Mouse (Mus musculus) kidney, postnatal 14 days (tissue): Measurements from ENCODE around the gene B3gnt7.
"Not testable (repeated sequence)": the region's sequence is repeated elsewhere in the genome, so short reads cannot be mapped to it uniquely, and the experiment has no call there.

Experiments used
- DNase-seq: peaks from one replicate; pipeline ENCODE4 v3.0.0; 2022; ENCODE audit warnings: mixed read lengths

B3gnt7 gene

DNA sequence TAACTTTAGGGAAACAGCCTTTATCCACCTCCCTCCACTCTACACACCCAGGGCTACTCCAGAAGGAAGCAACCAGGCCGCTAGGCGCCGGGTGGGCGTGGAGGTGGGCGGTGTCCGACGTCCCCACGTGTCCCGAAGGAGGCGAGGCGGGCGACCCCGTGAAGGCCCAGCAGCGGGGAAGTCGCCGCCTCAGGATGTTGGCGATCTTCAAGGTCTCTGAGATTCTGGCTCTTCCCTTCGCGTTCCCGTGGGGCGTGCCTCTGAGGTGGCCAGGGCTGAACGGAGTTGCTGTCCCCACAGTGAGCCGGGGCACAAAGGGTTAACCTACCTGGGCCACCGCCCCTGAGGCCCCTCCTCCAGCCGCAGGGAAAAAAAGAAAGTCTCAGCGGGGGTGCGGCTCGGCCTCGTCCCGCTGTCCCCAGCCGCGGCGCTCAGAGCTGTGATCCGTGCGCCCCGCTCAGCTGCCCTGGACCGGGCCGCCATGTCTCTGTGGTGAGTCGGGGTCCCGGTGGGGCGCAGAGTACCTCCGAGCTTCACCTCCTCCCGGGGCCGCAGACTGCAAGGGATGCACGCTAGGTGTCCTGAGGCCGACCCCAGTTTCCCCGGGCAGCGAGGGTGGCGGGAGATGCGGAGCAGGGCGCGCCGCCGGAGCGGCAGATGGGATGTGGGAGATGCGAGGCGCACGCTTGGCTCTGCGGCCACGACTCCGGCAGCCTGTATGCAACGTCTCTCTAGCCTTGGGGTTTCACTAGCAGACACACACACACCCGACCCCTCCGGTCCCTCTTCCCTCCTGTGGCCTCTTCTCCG, 636 bp downstream of the B3gnt7 start:
- DNase-seq: peak; percentile 87

DNA sequence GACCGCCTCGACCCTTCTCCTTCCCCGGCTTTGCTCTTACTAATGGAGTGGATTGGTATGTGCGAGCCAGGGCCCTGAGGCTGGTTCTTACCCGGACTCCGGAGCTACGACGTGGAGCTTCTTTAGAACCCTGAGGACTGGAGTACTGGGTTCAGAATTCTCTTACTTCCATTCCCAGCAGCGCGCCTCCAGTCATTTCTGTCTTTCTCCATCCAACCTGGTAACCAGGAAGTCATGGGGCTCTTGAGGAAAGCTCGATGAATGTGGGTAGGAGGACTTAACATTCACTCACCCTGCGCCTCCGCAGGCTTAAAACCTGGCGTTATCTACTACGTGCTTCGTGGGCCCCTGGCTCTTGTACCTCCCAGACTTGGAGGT, 1.2 kb downstream of the B3gnt7 start:
- no peak for DNase-seq

DNA sequence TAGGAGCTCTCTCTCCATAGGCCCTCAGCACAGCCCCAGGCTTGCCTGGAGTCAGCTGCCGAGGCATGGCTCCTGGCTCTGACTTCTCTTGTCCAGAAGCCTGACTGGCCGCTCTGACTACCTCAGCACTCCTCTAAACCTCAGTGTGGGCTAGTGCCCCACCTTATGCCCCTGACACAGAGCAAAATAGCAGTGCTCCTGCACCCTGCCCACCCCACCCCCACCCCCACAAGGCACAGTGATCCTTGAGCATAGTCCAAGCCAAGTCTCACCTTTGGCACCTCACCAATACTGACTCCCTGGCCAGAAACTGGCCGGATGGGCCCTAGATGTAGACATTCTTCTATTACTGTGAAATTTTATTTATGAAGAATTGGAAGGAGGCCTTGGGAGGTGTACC, 4.1 kb downstream of the B3gnt7 start:
- peak; percentile 70 for DNase-seq

DNA sequence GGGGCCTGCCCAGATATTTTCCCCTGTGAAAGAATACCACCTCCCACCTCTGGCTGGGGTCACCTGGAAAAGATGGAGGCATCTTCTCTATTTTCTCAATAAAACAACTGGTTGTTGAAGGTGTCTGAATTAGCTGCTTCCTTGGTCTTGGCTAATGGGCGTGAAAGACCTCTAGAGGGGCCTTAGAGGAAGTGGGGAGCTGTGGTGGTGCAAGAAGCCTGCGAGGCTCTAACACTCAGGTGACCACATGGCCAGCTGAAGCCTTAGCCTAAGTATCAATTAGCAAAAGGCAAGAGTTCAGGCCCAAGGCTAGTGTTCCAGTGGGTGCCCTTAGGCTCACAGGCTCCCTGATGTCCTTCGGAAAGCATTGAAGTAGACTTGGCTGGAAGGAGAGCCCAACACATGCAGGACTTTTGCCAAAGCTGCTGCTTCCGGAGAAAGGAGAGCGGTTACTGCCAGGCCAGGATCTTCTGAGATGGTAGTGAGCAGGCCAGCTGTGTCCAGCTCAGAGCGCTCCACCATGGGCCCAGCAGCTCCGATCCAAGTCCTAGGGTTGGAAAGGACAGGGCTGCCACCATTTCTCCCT, 4.6 kb downstream of the B3gnt7 start:
- DNase-seq: no peak

DNA sequence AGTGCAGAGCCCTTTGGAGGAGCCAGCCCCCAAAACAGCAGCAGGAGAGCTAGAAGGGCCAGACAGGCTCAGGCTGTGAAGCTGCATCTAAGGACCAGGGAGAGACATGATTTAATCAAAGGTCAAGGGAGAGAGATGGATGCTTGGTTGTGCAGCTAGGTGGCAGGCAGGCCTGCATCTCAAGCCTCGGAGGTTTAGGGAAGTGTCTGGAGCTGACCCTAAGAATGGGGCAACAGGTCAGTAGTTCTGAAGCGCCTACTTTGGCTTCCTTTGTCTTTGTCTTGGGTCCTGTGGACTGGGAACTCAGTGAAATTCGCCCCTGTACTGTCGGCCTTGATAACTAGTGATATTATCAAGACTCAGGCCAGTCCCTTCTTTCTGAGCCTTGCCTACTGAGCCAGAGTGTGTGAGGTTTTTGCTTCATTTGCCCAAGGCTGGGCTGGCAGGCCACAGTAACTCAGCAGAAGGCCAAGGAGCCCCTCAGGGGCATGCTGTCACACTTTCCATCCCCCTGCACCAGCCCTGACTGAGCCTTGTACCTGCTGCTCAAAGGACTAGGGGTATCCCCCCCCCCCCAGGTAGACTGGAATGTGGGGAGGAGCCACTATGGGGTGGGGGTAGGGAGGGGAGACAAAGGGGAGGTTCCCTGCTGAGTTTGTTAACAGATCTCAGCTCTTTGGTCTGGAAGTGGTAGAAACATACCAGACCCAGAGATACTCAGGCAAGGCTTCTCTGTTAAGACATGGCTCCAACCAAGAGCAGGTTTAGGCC, 5.4 kb downstream of the B3gnt7 start:
- DNase-seq: no peak

DNA sequence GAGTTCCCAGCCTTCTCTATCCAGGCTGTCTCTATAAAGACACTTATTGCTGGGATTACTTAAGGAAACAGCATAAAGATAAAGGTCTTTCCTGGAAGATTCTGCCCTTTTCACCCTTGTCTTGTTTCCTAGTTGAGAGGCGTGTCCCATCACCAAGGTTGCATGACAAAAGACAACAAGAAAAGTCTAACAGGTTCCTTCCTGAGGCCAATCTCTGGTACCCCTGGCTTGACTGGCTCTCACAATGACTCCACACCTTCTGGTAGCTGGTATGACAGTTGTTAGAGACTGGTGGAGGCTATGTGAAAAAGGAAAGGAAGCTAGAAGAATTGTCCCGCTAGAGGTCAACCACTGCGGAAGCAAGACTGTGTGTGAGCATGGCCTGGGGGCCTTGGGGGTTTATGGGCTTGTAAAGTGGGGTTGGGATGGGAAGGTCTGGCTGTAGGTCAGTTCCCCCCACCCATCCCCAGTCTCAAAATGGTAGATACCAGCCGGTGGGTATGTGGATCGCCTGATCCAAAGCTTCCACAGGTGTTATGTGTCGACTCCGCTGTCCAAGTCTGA, 6.7 kb downstream of the B3gnt7 start:
- no peak for DNase-seq

DNA sequence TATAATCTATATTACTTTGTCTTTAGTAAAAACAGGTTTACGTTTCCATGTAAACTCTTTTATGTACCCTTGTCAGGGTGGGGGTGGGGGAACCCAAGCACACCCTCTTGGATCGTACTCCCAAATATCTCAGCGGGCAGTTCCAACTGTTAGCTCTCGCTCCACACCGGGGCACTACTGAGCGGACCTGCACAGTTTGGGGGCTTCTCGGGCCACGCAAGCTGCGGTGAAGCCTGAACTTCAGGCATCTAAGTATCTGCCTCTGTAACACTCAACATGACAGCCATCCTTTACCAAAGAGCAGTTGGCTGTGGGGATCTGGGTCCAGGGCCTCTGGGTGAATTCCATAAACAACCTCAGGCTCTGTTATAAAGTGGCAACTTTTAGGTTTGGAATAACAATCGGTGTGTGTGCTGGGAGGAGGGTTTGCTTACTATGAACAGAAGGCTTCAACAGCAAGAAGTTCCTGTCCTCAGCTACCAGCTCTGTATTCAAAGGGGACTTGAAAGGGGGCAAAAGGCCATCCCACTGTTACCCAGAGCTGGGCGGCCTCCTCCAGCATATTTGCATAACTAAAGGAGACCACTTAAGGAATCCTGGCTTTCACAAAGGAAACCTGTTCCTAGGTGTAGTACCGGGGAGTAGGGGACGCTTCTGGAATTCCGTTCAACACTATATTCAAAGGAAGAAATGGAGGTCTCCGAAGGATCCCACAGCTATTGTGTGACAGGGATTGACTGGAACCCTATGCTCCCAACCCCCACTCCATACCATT, 8.1 kb downstream of the B3gnt7 start:
- no peak for DNase-seq

DNA sequence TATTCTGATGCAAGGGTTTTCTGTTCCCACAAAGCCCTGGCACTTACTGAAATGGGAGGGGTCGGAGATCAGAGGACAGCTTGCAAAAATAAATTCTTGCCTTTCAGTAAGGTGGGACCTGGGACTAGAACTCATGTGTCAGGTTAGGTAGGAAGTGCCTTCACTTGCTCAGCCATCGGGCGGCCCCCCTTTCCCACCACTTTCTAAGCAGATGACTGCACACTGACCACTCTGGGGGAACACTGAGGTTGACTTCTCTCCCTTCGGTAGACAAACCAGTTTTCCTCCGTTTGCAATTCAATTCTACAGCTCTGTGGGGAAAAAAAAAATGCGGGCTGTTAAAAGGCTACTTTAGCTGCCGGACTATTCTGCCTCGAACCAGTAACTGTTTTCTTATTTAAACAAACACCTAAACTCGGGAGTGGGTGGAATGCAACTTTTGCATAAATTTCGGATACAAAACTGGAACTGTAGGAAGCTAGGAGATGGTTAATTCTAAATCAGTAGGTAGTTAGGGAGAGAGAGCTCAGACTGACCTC, 8.9 kb downstream of the B3gnt7 start:
- DNase-seq: peak; percentile 54

DNA sequence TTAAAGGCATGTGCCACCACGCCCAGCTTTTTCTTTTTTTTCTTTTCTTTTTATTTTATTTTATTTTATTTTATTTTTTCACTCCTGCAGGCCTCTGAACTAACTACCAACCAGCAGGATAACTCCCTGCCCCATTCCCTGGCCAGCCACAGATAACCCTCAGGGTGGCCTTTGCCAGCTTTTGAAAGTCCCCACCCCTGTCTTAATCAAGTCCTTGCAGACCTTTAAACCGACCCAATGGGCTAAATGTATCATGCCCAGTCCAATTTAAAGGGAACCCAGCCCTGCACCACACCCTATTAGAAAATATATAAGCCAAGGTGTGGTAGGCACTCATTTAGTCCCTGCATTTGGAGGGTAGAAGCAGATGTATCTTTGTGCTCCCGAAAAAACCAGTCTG, 9.6 kb downstream of the B3gnt7 start:
- no peak for DNase-seq

DNA sequence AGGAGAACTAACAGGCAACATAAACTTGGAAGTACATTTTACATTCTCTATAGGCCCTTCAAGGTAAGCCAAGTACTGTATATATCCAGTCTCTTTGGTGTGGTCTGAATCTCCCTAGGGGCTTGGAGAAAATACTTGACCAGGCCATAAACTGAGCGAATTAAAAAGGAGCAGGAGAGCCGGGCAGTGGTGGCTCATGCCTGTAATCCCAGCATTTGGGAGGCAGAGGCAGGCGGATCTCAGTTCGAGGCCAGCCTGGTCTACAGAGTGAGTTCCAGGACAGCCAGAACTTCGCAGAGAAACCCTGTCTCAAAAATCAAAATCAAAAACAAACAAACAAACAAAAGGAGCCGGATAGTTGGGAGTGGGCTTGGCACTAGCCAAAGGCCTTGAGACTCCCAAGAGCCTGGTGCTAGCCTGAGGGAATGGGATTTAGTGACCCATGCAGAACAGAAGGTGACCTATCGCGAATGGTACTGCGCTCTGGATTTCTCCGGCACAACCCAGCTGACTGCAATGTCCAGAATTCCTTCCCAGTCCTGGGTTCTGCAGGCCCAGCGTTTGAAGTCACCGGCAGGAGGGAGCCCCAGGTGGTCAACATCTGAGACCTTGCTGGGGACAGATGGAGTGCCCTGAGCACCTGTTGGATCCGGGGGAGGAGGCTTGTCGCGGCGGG, 10.6 kb downstream of the B3gnt7 start:
- peak; percentile 39 for DNase-seq

DNA sequence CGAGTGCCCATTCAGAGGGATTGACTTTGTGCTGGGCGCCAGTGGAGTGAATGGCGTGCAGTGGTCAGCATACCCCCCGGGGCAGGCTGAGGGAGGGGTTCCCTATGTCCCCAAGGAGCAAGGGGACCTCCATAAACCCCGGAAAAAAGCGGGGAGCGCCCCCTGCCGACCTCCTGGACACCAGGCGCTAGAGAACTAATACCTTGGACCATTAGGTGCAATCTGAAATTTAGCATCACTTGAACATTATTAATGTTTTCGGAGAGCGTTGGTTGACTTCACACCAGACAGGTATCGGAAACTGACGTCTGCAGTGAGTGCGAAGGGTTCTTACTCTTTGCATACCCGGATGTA, 11.1 kb downstream of the B3gnt7 start:
- DNase-seq: peak; percentile 44

DNA sequence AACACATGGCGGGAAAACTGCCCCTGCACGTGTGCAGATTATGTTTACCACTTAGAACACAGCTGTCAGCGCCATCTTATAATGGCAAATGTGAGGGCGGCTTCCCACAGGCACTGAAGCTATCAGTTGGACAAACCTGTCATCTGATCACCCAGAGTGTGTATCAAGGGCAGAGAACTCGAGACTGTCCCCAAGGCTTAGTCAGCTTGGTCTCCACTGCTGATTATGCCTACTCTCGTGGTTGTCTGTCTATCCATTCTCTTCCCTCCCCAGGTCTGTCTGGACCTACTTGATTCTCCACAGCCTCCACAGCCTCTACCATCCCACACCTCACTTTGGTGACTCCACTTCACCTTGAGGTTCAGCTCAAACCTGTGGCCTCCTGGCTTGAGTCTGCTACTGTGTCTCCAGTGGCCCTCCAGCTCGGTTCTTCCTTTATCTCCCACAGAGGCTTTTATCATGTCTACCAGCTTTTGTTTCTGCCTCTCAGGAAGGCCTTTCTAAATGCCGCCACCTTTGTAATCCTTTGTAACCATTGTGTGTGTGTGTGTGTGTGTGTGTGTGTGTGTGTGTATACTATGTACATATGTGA, 18.3 kb downstream of the B3gnt7 start:
- no peak for DNase-seq

DNA sequence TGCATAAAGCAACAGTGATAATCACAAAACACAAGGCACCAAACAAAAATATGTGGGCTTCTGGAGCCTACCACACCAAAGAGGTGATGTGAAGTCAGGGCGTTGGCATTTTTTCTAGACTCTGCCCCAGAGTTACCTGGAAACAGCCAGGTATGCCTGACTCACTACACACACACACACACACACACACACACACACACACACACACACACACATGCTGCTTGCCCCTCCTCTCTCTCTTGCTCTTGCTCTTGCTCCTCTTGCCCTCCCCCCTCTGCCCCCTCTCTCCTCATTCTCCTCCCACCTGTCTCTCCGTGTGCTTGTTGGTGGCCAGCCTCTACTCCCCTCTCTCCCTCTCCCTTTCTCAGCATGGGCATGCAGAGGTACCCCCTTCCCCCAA, 33.7 kb downstream of the B3gnt7 start:
- DNase-seq: no peak

DNA sequence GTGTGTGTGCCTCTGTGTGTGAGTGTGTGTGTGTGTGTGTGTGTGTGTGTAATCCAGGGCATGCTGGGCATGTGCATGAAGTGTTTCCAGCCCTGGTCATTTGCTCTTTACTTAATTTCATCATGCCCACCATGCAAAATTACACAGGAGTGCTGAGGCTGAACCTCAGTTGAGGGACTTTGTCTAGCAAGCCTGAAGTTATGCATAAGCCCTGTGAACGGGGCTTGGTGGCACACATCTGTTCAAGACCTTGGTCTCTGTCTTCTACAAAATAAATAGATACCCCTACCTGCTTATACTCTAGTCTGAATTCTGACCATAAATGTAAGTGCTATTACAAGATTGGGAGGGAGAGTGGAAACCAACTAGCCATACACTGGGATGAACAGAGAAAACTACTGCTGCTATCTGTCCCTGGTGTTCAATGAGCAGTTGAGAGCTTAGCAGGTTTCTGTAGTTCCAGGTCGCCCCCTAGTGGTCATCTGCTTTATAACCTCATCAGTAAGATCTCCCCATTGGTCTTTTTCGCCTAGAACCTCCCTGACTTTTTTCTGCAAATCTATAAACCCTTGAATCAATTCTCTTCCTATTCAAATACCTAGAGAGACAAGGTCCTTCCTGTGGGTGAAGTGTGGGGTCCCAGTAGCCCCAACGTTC, 36.7 kb downstream of the B3gnt7 start:
- peak; percentile 87 for DNase-seq

DNA sequence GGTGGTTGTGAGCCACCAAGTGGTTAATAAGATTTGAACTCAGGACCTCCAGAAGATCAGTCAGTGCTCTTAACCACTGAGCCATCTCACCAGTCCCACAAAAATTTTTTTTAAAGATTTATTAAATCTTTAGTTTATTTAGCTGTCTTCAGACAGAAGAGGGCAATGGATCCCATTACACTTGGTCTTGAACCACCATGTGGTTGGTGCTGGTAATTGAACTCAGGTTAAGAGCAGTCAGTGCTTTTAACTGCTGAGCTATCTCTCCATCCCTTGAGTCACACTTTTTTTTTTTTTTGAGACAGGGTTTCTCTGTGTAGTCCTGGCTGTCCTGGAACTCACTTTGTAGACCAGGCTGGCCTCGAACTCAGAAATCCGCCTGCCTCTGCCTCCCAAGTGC, 38.5 kb downstream of the B3gnt7 start:
- not testable (repeated sequence) for DNase-seq

DNA sequence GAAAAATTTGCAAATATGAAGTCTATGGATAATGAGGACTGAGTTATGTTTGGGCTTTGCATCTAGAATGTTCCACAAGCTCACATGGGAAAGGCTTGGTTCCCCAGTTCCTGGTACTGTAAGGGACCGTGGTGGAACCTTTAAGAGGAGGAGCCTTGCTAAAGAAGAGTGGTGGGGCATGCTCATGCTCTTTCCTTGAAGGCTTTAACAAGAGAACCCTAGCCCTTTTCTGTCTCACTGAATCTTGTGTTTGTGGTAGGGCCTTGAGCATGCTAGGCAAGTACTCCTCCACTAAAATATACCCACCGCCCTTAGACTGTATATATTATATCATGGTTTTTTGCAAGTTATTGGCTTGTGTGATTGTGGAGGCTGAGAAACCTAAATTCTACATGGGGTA, 39.7 kb downstream of the B3gnt7 start:
- DNase-seq: no peak

DNA sequence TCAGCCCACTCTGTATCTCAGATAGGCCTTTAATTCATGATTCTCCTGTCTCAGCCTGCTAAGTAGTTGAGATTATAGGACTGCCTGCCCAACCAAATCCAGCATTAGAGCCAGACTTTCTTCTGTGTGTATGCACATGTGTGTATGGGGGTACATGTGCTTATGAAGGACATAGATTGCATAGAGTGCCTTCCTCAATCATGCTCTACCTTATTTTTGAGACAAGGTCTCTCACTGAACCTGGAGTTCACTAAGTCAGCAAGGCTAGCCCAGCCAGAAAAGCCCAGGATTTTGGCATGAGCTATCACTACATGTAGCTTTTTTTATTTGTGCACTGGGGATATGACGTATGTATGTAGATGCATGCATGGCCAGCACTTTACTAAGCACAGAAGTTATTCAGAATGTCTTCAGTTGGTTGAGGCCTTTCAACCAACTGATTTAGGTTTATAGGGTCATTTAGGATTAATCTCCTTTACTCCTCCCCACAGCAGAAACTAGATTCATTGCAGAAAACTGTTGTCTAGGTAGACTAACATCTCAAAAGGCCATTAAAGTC, 40.5 kb downstream of the B3gnt7 start:
- DNase-seq: no peak

DNA sequence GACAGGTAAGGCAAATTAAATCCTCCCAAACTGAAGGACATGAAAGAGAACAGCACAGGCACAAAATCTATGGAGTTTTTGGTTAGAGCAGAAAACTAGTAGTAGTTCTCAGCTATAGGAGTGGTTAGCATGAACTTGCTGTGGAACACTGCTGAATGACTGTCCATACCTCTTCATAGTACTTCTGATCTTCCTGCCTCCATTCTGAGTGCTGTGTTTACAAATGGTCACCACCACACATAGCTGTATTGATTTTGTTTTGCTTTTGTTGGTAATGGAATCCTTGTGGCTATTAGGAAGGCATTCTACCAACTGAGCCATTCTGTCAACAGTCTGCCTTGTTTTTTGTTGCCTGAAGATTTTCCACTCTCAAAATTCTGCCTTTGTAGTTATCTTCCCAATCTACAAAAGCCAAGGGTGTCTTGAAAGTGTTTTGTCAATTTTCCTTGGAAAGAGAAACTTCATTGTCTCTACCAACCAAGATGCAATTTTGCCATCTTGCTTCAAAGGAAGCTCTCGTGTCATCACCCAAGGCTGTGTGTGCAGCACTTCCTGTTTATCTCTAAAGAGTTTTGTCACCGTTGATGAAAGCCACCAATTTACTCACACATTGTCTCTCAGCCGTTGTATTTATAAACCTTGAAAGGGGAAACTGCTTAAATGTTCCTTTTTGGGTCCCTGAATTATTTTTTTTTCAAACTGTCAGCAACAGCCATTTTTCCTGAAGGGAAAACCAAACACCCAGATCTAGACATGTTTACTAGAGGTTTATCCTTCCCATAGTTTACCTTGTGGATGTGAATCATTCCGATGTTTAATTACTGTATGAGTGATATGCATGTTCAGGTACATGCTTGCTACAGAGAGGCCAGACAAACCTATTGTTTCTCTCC, 41.6 kb downstream of the B3gnt7 start:
- DNase-seq: no peak

DNA sequence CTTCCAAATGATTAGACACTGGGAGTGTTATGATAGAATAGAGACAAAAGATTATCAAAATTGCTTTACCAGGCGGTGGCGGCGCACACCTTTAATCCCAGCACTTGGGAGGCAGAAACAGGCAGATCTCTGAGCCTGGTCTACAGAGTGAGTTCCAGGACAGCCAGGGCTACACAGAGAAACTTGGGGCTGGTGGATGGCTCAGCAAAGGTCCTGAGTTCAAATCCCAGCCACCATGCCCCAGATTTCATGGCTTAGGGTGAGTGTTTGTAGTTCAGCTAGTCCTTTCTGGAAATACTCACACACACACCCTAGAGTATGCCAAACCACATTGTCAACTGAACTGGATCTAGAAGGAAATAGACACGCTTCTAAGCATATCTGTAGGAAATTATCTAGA, 42.4 kb downstream of the B3gnt7 start:
- no peak for DNase-seq

DNA sequence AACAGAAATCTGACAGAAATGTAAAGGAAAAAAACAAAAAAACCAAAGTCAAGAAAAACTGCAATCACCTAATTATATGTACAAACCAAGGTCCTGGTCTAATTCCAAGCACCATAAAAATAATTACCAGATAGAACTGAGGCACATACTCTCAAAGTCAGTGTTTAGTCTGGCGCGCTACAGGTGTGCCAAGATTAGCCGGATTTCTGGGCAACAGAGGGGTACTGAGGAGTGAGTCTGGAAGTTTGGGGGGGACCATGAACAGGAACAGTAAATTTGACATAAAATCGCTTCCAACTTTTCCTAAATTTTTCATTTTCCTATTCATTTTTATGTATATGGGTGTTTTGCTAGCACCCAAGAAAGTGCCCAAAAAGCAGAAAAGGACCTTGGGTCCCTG, 43.3 kb downstream of the B3gnt7 start:
- DNase-seq: no peak
